Mouse (Mus musculus): ENCODE results near the gene Plpp1. TPM values are rescaled to one million over a fixed set of nuclear protein-coding genes. Genes with fewer than 3 reads are reported as not detected.

Plpp1 gene
- polyA plus RNA-seq (2017; shearing (Covaris generic)): 7.0 TPM

GRCm38 (mm10) chr13:112800597-112801380, at the start of gene Plpp1:
Gene Plpp1, plus strand, starts transcription at chr13:112800792.

Other genes with a start within 250 kb of the Plpp1 start
- not detected for gene Il31ra, start 206.4 kb upstream of the Plpp1 start, polyA plus RNA-seq (2017; shearing (Covaris generic))
- not detected for gene Ddx4, start 148.3 kb upstream of the Plpp1 start, polyA plus RNA-seq (2017; shearing (Covaris generic))
- gene Slc38a9, start 140.0 kb upstream of the Plpp1 start, polyA plus RNA-seq (2017; shearing (Covaris generic)): 46.5 TPM
- 93.6 TPM for gene Mtrex, start 126.6 kb downstream of the Plpp1 start, polyA plus RNA-seq (2017; shearing (Covaris generic))
- gene Dhx29, start 126.7 kb downstream of the Plpp1 start, polyA plus RNA-seq (2017; shearing (Covaris generic)): 31.3 TPM
- gene Ccno, start 187.0 kb downstream of the Plpp1 start, polyA plus RNA-seq (2017; shearing (Covaris generic)): 0.33 TPM
- not detected for gene Mcidas, start 193.1 kb downstream of the Plpp1 start, polyA plus RNA-seq (2017; shearing (Covaris generic))
- gene Cdc20b, start 234.3 kb downstream of the Plpp1 start, polyA plus RNA-seq (2017; shearing (Covaris generic)): not detected
- gene Gpx8, start 245.6 kb downstream of the Plpp1 start, polyA plus RNA-seq (2017; shearing (Covaris generic)): not detected

Measured in CD4-positive, CD25-positive, alpha-beta regulatory T cell, adult 9 weeks (primary cell).